Mouse (Mus musculus): ENCODE measurements around the gene Ddo.

DNA sequence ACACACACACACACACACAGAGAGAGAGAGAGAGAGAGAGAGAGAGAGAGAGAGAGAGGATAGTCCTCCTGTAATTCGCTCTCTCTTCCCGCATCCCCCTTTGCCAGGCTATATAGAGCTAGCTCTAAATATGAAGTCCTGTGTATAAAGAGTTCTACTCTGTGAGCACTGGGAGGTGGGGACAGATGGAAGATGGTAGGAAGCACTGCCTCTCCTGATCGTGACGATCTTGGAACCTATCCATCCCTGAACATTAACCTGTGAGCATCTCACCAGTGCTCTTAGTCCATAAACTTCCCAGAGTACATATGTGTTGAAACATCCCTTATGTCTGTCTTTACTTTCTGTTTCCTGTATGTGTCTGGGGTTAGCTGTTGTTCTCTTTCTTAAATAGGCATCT, 57.2 kb downstream of the Ddo start:
- TF ChIP-seq POLR2A (IDR thresholded peaks at IDR 0.05; ENCODE audit: low read depth, low read length) (no peak), CTCF (IDR thresholded peaks at IDR 0.05; ENCODE audit: borderline replicate concordance, insufficient read depth, low read length) (no peak)

Data from embryonic fibroblast, embryonic 13.5 days (primary cell).